Mouse (Mus musculus): ENCODE results near the gene Nadk. TPM values are rescaled to one million over a fixed set of nuclear protein-coding genes. Genes with fewer than 3 reads are reported as not detected.

The Nadk gene
- polyA plus RNA-seq, 1 experiment from 2014 or later, result 87.0 TPM

- CTCF ChIA-PET, result no interaction called here
- TF ChIP-seq CTCF (IDR thresholded peaks at IDR 0.05), result no peak
Measured at GRCm38 (mm10) chr4:155602753-155603152, 40.6 kb downstream of the Nadk start.

DNA sequence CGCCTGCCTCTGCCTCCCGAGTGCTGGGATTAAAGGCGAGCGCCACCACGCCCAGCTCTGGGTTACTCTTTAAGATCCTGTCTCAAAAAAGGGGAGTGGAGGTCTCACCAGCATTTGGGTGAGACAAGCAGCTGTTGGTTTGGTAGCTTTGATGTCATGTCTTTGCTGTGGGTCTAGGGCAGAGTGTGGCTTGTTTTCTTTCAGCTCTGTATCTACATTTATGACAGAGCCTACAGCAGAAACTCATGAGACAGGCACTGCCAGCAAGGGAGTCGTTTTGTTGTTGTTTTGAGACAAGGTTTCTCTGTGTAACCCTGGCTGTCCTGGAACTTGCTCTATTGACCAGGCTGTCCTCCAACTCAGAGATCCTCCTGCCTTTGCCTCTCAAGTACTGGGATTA, 41.6 kb downstream of the Nadk start:
- H3K27me3 ChIP-seq, result no peaks in the 10 kb centered on the region
- in situ Hi-C loops (cut with MboI; ENCODE audit: low pct_unique_long_range_greater_than_20kb), result no loop called here
- CTCF ChIA-PET, result no interaction called here
- ATAC-seq, result no peak
- no peak for TF ChIP-seq CTCF (IDR thresholded peaks at IDR 0.05)
- POLR2A ChIA-PET, result no interaction called here
- no peak for DNase-seq (ENCODE audit: low read depth, low spot score)

More at GRCm38 (mm10) chr4:155602753-155603152, 40.6 kb downstream of the Nadk start:
- no peak for ATAC-seq
- in situ Hi-C loops (cut with MboI; ENCODE audit: low pct_unique_long_range_greater_than_20kb), result no loop called here
- POLR2A ChIA-PET, result no interaction called here
- H3K27me3 ChIP-seq, result no peaks in the 10 kb centered on the region
- no peak for DNase-seq (ENCODE audit: low read depth, low spot score)

DNA sequence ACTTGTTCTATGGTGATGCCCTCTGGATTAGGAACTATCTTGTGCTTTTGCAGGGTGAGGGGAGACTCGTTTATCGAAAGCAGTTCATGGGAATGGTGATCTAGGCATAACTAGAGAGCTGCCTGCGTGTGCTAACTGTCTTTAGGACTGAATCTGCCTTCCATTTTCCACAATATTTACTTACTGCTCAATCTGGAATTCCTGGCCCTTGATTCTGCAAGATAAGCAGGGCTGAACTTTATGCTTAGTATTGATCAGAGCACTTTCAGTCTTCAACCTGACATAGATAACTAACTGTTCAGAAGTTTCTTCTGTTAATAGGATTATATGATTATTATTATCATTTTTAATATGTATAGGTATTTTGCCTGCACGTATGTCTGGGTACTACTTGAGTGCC, 43.0 kb downstream of the Nadk start:
- TF ChIP-seq CTCF (IDR thresholded peaks at IDR 0.05), result no peak
- ChIA-PET POLR2A (no interaction called here), CTCF (no interaction called here)
- no peaks in the 10 kb centered on the region for H3K27me3 ChIP-seq
- DNase-seq (ENCODE audit: low read depth, low spot score), result no peak
- in situ Hi-C loops (cut with MboI; ENCODE audit: low pct_unique_long_range_greater_than_20kb), result no loop called here
- no peak for ATAC-seq

GRCm38 (mm10) chr4:155606825-155607224, 44.6 kb downstream of the Nadk start:
- no peak for TF ChIP-seq CTCF (IDR thresholded peaks at IDR 0.05)
- no peaks in the 10 kb centered on the region for H3K27me3 ChIP-seq
- ChIA-PET POLR2A (interaction anchor here (0.7 kb wide), 1 partner anchor 13 kb away, joined by 4 read pairs; no protein-coding TSS in a partner anchor), CTCF (interaction anchor here (1.0 kb wide), 1 partner anchor 14 kb away, joined by 3 read pairs; no protein-coding TSS in a partner anchor)
- in situ Hi-C loops (cut with MboI; ENCODE audit: low pct_unique_long_range_greater_than_20kb), result no loop called here
- no peak for ATAC-seq
- DNase-seq (ENCODE audit: low read depth, low spot score), result no peak

DNA sequence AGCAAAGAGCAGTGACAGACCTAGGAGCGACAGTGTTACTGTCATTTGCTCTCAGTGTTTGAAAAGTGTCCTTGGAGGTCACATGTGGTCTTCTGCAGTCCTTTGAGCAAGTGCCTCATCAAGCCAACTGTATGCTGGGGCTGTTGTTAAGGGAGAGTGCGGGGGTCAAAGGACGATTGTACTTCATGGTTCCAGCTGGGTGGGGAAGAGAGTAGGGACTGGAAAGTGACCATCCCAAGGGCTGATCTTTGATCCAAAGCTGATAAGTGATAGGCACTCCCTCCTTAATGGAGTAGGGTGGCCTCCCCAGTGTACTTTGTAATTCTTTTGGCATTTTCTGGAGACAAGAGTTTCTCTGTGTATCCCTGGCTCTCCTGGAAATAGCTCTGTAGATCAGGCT, 49.7 kb downstream of the Nadk start:
- ChIA-PET POLR2A (no interaction called here), CTCF (interaction anchor here (1.3 kb wide), 1 partner anchor 22 kb away, joined by 3 read pairs; no protein-coding TSS in a partner anchor)
- H3K27me3 ChIP-seq, result no peaks in the 10 kb centered on the region
- TF ChIP-seq CTCF (IDR thresholded peaks at IDR 0.05), result no peak
- no peak for DNase-seq (ENCODE audit: low read depth, low spot score)
- no peak for ATAC-seq
- in situ Hi-C loops (cut with MboI; ENCODE audit: low pct_unique_long_range_greater_than_20kb), result no loop called here

DNA sequence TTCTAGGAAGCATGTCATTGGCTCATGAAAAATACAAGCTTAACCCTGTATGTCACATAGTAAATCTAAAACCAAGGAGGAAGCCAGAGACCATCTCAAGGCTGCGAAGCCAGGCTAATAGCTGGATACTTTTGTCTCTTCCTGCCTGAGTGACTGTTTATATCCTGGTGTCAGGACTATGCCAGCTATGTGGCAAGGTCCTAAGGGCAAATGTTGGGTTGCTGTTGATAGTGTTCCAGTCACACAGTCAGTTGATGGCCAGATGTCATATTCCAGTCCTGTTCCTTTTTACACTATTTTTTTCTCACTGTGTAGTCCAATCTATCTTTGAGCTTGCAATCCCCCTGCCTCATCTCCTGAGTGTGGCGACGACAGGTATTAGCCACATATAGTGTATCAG, 51.1 kb downstream of the Nadk start:
- ATAC-seq (no peak), DNase-seq (ENCODE audit: low read depth, low spot score) (no peak)
- H3K27me3 ChIP-seq, result no peaks in the 10 kb centered on the region
- POLR2A ChIA-PET, result no interaction called here
- CTCF ChIA-PET, result interaction anchor here (1.3 kb wide), 1 partner anchor 23 kb away, joined by 3 read pairs; no protein-coding TSS in a partner anchor
- no peak for TF ChIP-seq CTCF (IDR thresholded peaks at IDR 0.05)
- in situ Hi-C loops (cut with MboI; ENCODE audit: low pct_unique_long_range_greater_than_20kb), result no loop called here

- no peak for DNase-seq (ENCODE audit: low read depth, low spot score)
- ChIA-PET CTCF (no interaction called here), POLR2A (interaction anchor here (0.6 kb wide), 1 partner anchor 71 kb away, joined by 5 read pairs; no protein-coding TSS in a partner anchor)
- TF ChIP-seq CTCF (IDR thresholded peaks at IDR 0.05), result no peak
- H3K27me3 ChIP-seq, result no peaks in the 10 kb centered on the region
- in situ Hi-C loops (cut with MboI; ENCODE audit: low pct_unique_long_range_greater_than_20kb), result no loop called here
- ATAC-seq, result no peak
Measured at GRCm38 (mm10) chr4:155618321-155618720, 56.1 kb downstream of the Nadk start.

- in situ Hi-C loops (cut with MboI; ENCODE audit: low pct_unique_long_range_greater_than_20kb), result no loop called here
- no peaks in the 10 kb centered on the region for H3K27me3 ChIP-seq
- ChIA-PET CTCF (no interaction called here), POLR2A (no interaction called here)
- ATAC-seq (peak; percentile 51), DNase-seq (ENCODE audit: low read depth, low spot score) (peak; percentile 64)
- TF ChIP-seq CTCF (IDR thresholded peaks at IDR 0.05), result no peak
Measured at GRCm38 (mm10) chr4:155624338-155625291, 62.4 kb downstream of the Nadk start, which contains the start of gene Cdk11b. Cdk11b (plus strand) TSS chr4:155624854.

DNA sequence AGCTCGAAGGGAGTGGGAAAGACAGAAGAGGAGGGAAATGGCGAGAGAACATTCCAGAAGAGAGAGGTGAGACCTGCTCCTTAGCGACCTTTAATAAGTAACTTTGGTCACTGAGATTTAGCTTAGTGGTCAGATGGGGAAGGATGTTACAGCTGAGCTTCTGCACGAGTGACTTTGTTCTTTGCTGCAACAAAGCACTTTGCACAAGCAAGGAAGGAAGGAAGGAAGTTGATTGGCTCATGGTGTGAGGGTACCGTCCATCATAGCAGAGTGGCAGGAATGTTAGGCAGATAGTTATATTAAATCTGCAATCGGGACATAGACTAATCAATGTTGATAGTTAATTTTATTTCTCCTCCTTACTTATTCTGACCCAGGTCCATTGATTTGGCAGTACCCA, 68.1 kb downstream of the Nadk start:
- ATAC-seq, result no peak
- TF ChIP-seq CTCF (IDR thresholded peaks at IDR 0.05), result no peak
- no peak for DNase-seq (ENCODE audit: low read depth, low spot score)
- POLR2A ChIA-PET, result no interaction called here
- CTCF ChIA-PET, result no interaction called here
- in situ Hi-C loops (cut with MboI; ENCODE audit: low pct_unique_long_range_greater_than_20kb), result no loop called here
- H3K27me3 ChIP-seq, result no peaks in the 10 kb centered on the region

GRCm38 (mm10) chr4:155635766-155636499, 73.8 kb downstream of the Nadk start:
- POLR2A ChIA-PET, result no interaction called here
- TF ChIP-seq CTCF (IDR thresholded peaks at IDR 0.05), result no peak
- H3K27me3 ChIP-seq, result no peaks in the 10 kb centered on the region
- in situ Hi-C loops (cut with MboI; ENCODE audit: low pct_unique_long_range_greater_than_20kb), result no loop called here
- ATAC-seq (no peak), DNase-seq (ENCODE audit: low read depth, low spot score) (no peak)
- CTCF ChIA-PET, result no interaction called here

Other genes starting within 250 kb of the Nadk start
- gene Prkcz, start 201.0 kb upstream of the Nadk start, polyA plus RNA-seq (2021), result 11.8 TPM
- not detected for gene Gabrd, start 164.3 kb upstream of the Nadk start, polyA plus RNA-seq (2021)
- 2.2 TPM for gene Cfap74, start 153.2 kb upstream of the Nadk start, polyA plus RNA-seq (2021)
- gene Tmem52, start 93.3 kb upstream of the Nadk start, polyA plus RNA-seq (2021), result 0.41 TPM
- gene Gnb1, start 71.0 kb upstream of the Nadk start, polyA plus RNA-seq (2021), result 287 TPM
- 4.0 TPM for gene Slc35e2, start 39.0 kb downstream of the Nadk start, polyA plus RNA-seq (2021)
- gene Cdk11b, start 62.5 kb downstream of the Nadk start, polyA plus RNA-seq (2021), result 57.8 TPM
- gene Gm10563, start 83.0 kb downstream of the Nadk start, polyA plus RNA-seq (2021), result not detected
- 4.1 TPM for gene Mmp23, start 91.0 kb downstream of the Nadk start, polyA plus RNA-seq (2021)
- gene Mib2, start 106.8 kb downstream of the Nadk start, polyA plus RNA-seq (2021), result 39.5 TPM
- 7.3 TPM for gene Fndc10, start 132.0 kb downstream of the Nadk start, polyA plus RNA-seq (2021)
- 81.8 TPM for gene Ssu72, start 142.4 kb downstream of the Nadk start, polyA plus RNA-seq (2021)
- 1.4 TPM for gene Tmem240, start 172.4 kb downstream of the Nadk start, polyA plus RNA-seq (2021)
- 53.3 TPM for gene Atad3a, start 198.7 kb downstream of the Nadk start, polyA plus RNA-seq (2021)
- gene Vwa1, start 212.3 kb downstream of the Nadk start, polyA plus RNA-seq (2021), result 0.47 TPM
- gene Tmem88b, start 223.5 kb downstream of the Nadk start, polyA plus RNA-seq (2021), result 0.05 TPM
- not detected for gene Ankrd65, start 228.1 kb downstream of the Nadk start, polyA plus RNA-seq (2021)
- gene Mrpl20, start 240.5 kb downstream of the Nadk start, polyA plus RNA-seq (2021), result 124 TPM

Data from Patski (cell line).